Mouse (Mus musculus): ENCODE results near the gene Gm8693. TPM values are rescaled to one million over a fixed set of nuclear protein-coding genes. Genes with fewer than 3 reads are reported as not detected.

Gene Gm8693
- polyA plus RNA-seq (2015; fragmentation: Nextera tagmentation; extraction: Ambion mirVana): not detected in 2 replicates

DNA sequence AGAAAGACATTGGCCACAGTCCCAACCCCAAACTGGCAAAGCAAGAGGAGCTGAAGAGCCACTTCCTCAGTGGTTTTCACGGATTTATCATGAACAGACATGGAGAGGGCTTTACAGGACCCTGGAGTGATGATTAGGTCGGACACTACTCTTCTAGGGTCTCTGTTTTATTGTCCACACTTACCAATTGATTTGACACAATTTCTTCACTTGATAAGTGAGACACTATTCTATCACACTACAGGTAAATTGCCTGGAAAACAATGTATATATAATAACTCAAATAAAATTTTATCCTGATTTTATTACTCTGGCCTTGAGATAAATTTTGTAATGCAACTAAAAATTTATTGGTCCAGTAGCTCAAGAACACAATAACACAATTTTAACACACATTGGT is at the start of gene Gm8693:
TSS of gene Gm8693 (minus strand) at position 101 of the 400 bp plus-strand sequence.

GRCm38 (mm10) chr7:22719610-22720009 is 27.5 kb upstream of the Gm8693 start, which contains the start of gene Gm4567:
Gene Gm4567, minus strand, starts transcription at chr7:22719710.

GRCm38 (mm10) chr7:22657718-22658117 is 34.4 kb downstream of the Gm8693 start, which contains the start of gene Vmn1r155:
Gene Vmn1r155, plus strand, starts transcription at chr7:22658018.

Other genes starting within 250 kb of the Gm8693 start
- not detected in 2 replicates for gene Gm10665, start 228.2 kb downstream of the Gm8693 start, polyA plus RNA-seq (2015; fragmentation: Nextera tagmentation; extraction: Ambion mirVana)
- gene Vmn1r151, start 192.6 kb downstream of the Gm8693 start, polyA plus RNA-seq (2015; fragmentation: Nextera tagmentation; extraction: Ambion mirVana): not detected in 2 replicates
- gene Vmn1r152, start 169.3 kb downstream of the Gm8693 start, polyA plus RNA-seq (2015; fragmentation: Nextera tagmentation; extraction: Ambion mirVana): not detected in 2 replicates
- gene Gm8677, start 157.4 kb downstream of the Gm8693 start, polyA plus RNA-seq (2015; fragmentation: Nextera tagmentation; extraction: Ambion mirVana): not detected in 2 replicates
- not detected in 2 replicates for gene Gm4201, start 127.0 kb downstream of the Gm8693 start, polyA plus RNA-seq (2015; fragmentation: Nextera tagmentation; extraction: Ambion mirVana)
- not detected in 2 replicates for gene Gm4565, start 104.2 kb downstream of the Gm8693 start, polyA plus RNA-seq (2015; fragmentation: Nextera tagmentation; extraction: Ambion mirVana)
- gene Vmn1r155, start 34.3 kb downstream of the Gm8693 start, polyA plus RNA-seq (2015; fragmentation: Nextera tagmentation; extraction: Ambion mirVana): not detected in 2 replicates
- gene Gm4567, start 27.4 kb upstream of the Gm8693 start, polyA plus RNA-seq (2015; fragmentation: Nextera tagmentation; extraction: Ambion mirVana): not detected in 2 replicates
- not detected in 2 replicates for gene Vmn1r157, start 69.4 kb upstream of the Gm8693 start, polyA plus RNA-seq (2015; fragmentation: Nextera tagmentation; extraction: Ambion mirVana)
- gene Vmn1r158, start 98.5 kb upstream of the Gm8693 start, polyA plus RNA-seq (2015; fragmentation: Nextera tagmentation; extraction: Ambion mirVana): not detected in 2 replicates
- gene Vmn1r159, start 151.3 kb upstream of the Gm8693 start, polyA plus RNA-seq (2015; fragmentation: Nextera tagmentation; extraction: Ambion mirVana): not detected in 2 replicates
- gene Vmn1r160, start 178.9 kb upstream of the Gm8693 start, polyA plus RNA-seq (2015; fragmentation: Nextera tagmentation; extraction: Ambion mirVana): not detected in 2 replicates

All from neural tube, postnatal 0 days (tissue).